Mouse (Mus musculus) small intestine, adult 2 months (tissue): ENCODE measurements around the gene Tmprss5. TPM values are rescaled to one million over a fixed set of nuclear protein-coding genes. Genes with fewer than 3 reads are reported as not detected.

Experiments
- H3K27ac ChIP-seq: fragments of 200-500 bp; 2 replicates; pipeline ENCODE4 v1.5.1; 2012; ENCODE audit warnings: low read depth, low read length, control low read depth, inconsistent platforms; ENCODE audit not compliant: insufficient read depth
- H3K27me3 ChIP-seq: fragments of 200-500 bp; 2 replicates; pipeline ENCODE4 v1.6.1; 2012; ENCODE audit warnings: mild to moderate bottlenecking, moderate library complexity, low read length, inconsistent platforms; ENCODE audit not compliant: control insufficient read depth, insufficient read depth
- H3K36me3 ChIP-seq: fragments of 200-500 bp; 2 replicates; pipeline ENCODE4 v1.6.1; 2012; ENCODE audit warnings: mild to moderate bottlenecking, low read length, control low read depth, inconsistent platforms; ENCODE audit not compliant: control insufficient read depth, insufficient read depth
- H3K4me1 ChIP-seq: fragments of 200-500 bp; 2 replicates; pipeline ENCODE4 v1.6.1; 2012; ENCODE audit warnings: low read length, inconsistent platforms, mixed read lengths; ENCODE audit not compliant: control insufficient read depth, insufficient read depth, insufficient read length
- H3K4me3 ChIP-seq: fragments of 200-500 bp; 2 replicates; pipeline ENCODE4 v1.5.1; 2012; ENCODE audit warnings: low read depth, mild to moderate bottlenecking, control low read depth, inconsistent platforms, low read length, moderate library complexity
- CTCF ChIP-seq: fragments of 200-500 bp; IDR thresholded peaks from 2 replicates; pipeline ENCODE4 v1.5.1; 2012; ENCODE audit warnings: low read depth, mild to moderate bottlenecking, control low read depth, inconsistent platforms, low read length, moderate library complexity, mixed read lengths; ENCODE audit not compliant: insufficient replicate concordance, insufficient read length; ENCODE audit errors: extremely low read depth
- POLR2A ChIP-seq: fragments of 200-500 bp; IDR thresholded peaks from 2 replicates; pipeline ENCODE4 v1.6.1; 2012; ENCODE audit warnings: low read depth, mild to moderate bottlenecking, control low read depth, inconsistent platforms, low read length, moderate library complexity
- WGBS: fragments of 180-500 bp; shearing (Covaris S2); methylation state at CpG from one replicate; pipeline ENCODE4 v1.1.7; 2018; 5-methylcytosine and 5-hydroxymethylcytosine counted together
- polyA plus RNA-seq: library from polyadenylated mRNA; depleted of rRNA; stranded (reverse); fragments of >200 nt; gene quantifications from 2 replicates; pipeline ENCODE4 v1.2.3, GENCODE M21; 2012; rRNA removed

Gene Tmprss5
- polyA plus RNA-seq, 1 experiment, result 3.3 TPM

- H3K4me3 ChIP-seq, result no peak overlapping the region
- H3K27ac ChIP-seq, result no peak overlapping the region
- no peaks in the 10 kb centered on the region for H3K27me3 ChIP-seq
- TF ChIP-seq POLR2A (no peak), CTCF (no peak)
- 35% methylated on average over 3 of the region's 3 CpGs for WGBS
- H3K36me3 ChIP-seq, result no peaks in the 10 kb centered on the region
- no peaks in the 10 kb centered on the region for H3K4me1 ChIP-seq
These were observed 37.3 kb downstream of the Tmprss5 start for GRCm38 (mm10) chr9:49118271-49118825.

- Histone ChIP-seq H3K4me3 (no peak overlapping the region), H3K27me3 (no peaks in the 10 kb centered on the region), H3K4me1 (no peaks in the 10 kb centered on the region), H3K36me3 (no peaks in the 10 kb centered on the region), H3K27ac (no peak overlapping the region)
- TF ChIP-seq POLR2A, result no peak
- TF ChIP-seq CTCF, result no peak
- WGBS, result 77% methylated on average over 4 of the region's 4 CpGs
These were observed 38.7 kb downstream of the Tmprss5 start for GRCm38 (mm10) chr9:49119759-49120158.

DNA sequence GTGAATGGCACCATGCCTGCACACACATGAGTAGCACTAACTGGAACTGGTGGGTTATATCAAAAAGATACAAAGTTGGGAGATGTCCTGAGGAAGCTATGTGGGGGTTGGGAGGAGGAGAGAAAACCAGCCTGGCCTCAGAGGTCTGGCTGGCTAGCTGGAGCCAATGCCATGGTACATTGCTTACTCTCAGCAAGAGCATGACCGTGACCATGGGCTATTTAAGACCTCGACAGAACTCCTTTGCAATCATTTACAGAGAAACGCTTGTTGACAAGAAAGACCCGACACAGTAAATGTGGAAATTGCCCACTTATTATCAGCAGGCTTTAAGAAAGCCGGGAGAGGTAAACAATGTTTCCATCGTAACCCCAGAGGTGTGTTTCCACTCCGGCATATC lies 44.6 kb downstream of the Tmprss5 start:
- H3K27ac ChIP-seq, result no peak overlapping the region
- no peaks in the 10 kb centered on the region for H3K4me1 ChIP-seq
- WGBS, result 28% methylated on average over 7 of the region's 7 CpGs

DNA sequence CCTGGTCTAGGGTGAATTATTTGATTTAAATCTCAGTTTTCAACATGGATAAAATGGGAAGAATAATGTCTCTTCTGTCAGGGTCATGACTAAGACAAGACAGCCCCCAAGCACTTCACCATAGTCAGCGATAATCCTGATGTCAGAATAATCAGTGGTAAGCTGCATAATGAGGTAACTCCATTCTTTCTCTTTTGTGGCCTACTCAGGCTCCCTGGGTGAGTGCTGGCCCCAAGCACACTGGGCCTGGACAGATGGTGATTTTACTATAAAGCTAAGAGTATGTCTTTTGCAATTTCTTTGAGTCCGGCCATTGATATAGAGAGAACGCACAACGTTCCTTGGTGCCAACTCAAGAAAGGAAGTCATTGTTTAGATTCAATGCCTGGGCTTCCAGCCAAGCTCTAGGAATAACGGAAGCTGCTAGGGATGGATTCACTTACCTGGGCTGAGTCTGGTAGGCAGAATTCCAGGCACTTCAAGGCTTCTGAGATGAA lies 49.5 kb downstream of the Tmprss5 start:
- TF ChIP-seq POLR2A, result no peak
- TF ChIP-seq CTCF, result no peak
- Histone ChIP-seq H3K4me3 (no peak overlapping the region), H3K27ac (no peak overlapping the region), H3K36me3 (no peaks in the 10 kb centered on the region), H3K27me3 (no peaks in the 10 kb centered on the region), H3K4me1 (no peaks in the 10 kb centered on the region)
- WGBS, result 62% methylated on average over 5 of the region's 5 CpGs

More for the DNA sequence above, 44.6 kb downstream of the Tmprss5 start:
- Histone ChIP-seq H3K4me3 (no peak overlapping the region), H3K36me3 (no peaks in the 10 kb centered on the region), H3K27me3 (no peaks in the 10 kb centered on the region)
- TF ChIP-seq CTCF (no peak), POLR2A (no peak)

DNA sequence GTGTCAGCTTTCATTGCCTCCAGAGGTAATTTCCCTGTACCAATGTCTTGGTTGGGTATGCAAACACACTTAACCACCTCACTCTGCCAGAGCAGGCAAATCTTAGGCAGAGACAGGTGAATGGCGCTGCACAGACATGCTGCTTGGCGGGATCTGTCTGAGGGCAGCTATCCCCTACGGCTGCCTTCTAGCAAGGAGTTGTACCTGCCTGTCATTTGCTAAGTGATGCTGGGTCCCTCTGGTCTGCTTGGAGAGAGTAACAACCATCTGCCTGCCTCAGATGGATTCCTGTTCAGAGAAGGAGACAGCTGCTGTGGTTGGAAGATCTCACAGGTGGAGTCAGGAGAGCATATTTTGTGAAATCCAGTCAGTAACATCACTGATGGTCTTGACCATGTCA lies 62.8 kb downstream of the Tmprss5 start:
- WGBS, result 69% methylated on average over 3 of the region's 3 CpGs
- Histone ChIP-seq H3K4me3 (no peak overlapping the region), H3K27ac (no peak overlapping the region), H3K4me1 (no peaks in the 10 kb centered on the region), H3K36me3 (no peaks in the 10 kb centered on the region), H3K27me3 (no peaks in the 10 kb centered on the region)
- no peak for TF ChIP-seq POLR2A
- no peak for TF ChIP-seq CTCF

GRCm38 (mm10) chr9:49145776-49146175 lies 64.7 kb downstream of the Tmprss5 start:
- WGBS, result 56% methylated on average over 8 of the region's 8 CpGs
- no peaks in the 10 kb centered on the region for H3K27me3 ChIP-seq

DNA sequence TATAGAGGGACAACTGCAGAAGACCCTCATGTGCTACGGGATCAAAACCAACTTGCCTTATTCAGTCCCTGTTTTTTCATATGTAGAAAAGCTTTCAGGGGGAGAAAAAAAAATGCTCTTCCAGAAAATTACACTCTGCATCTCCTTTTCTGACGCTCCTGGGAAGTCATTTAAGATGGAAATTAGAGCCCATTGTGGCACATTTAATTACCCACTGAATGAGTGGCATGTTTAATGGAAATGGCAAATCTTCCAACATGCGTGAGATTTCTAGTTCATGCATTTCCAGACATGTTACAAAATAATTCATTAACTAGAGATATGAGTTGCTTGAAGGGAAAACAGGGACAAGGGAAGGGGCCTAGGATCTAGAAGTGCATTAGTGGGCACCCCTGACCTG lies 66.0 kb downstream of the Tmprss5 start:
- Histone ChIP-seq H3K36me3 (no peaks in the 10 kb centered on the region), H3K4me1 (no peaks in the 10 kb centered on the region), H3K27me3 (no peaks in the 10 kb centered on the region), H3K4me3 (no peak overlapping the region), H3K27ac (no peak overlapping the region)
- TF ChIP-seq POLR2A (no peak), CTCF (no peak)
- 71% methylated on average over 3 of the region's 3 CpGs for WGBS

More at GRCm38 (mm10) chr9:49145776-49146175, 64.7 kb downstream of the Tmprss5 start:
- no peaks in the 10 kb centered on the region for H3K4me1 ChIP-seq
- TF ChIP-seq POLR2A, result no peak
- no peak for TF ChIP-seq CTCF
- no peaks in the 10 kb centered on the region for H3K36me3 ChIP-seq
- no peak overlapping the region for H3K4me3 ChIP-seq
- H3K27ac ChIP-seq, result no peak overlapping the region

Other genes starting within 250 kb of the Tmprss5 start
- gene Zbtb16, start 245.0 kb upstream of the Tmprss5 start, polyA plus RNA-seq, result 1.6 and 1.8 TPM in 2 replicates
- gene Htr3a, start 170.2 kb upstream of the Tmprss5 start, polyA plus RNA-seq, result 1.7 and 2.4 TPM in 2 replicates
- gene Htr3b, start 116.3 kb upstream of the Tmprss5 start, polyA plus RNA-seq, result 0.06 and 0.18 TPM in 2 replicates
- gene Usp28, start 95.9 kb upstream of the Tmprss5 start, polyA plus RNA-seq, result 2.9 and 7.7 TPM in 2 replicates
- 2.8 and 5.0 TPM in 2 replicates for gene Zw10, start 25.6 kb upstream of the Tmprss5 start, polyA plus RNA-seq
- not detected in 2 replicates for gene Gm4894, start 169.3 kb downstream of the Tmprss5 start, polyA plus RNA-seq